Mouse (Mus musculus) kidney, postnatal 10 days (tissue): ENCODE data around the gene Olfr1336.
A peak's percentile ranks its signal among the peaks of the same experiment; 100 is the strongest.

Source experiments
- DNase-seq: peaks from one replicate; pipeline ENCODE4 v3.0.0; 2021; ENCODE audit warnings: mixed read lengths

Gene Olfr1336

DNA sequence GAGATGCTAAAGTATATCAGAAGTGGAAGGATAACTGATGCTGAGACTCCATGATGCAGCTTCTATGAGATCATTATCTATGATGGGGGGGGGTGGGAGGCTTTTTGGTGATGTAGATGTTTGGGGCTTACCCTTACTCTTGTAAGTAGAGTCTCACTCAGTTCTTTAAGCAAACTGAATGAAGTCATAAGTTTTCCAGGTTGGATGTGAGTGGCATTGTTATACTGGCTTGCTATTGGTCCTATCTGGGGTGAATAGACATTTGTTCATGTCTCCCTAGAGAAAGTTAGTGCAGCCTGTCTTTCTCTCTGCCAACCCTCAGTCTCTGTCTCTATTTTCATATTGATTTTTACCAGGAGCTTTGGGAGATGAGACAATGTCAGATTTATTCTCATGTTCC, at the start of gene Olfr1336:
TSS of gene Olfr1336 (plus strand) at position 301 of the 400 bp plus-strand sequence.
- no peak for DNase-seq

DNA sequence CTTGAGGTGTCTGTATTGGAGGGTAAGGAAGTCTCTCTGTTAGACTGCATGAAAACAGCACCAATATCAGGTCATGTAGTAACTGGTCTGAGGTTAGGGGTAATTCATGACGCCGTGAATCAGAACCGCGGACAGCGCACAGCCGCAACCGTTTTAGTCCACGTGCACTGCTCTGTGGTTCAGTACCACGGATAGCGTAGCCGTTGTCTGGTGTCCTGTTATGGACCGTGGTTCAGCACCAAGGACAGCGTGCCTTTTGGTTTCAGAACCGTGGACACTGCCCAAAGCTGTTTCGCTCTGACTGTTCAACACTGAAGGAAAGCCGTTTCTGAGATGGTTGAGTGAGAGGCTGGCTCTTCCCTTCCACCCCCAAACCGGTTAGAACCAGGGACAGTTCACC, 45.9 kb upstream of the Olfr1336 start, which contains the start of gene Gm20715:
TSS of gene Gm20715 (plus strand) at position 235 of the 400 bp plus-strand sequence.
- DNase-seq: peak; percentile 99

DNA sequence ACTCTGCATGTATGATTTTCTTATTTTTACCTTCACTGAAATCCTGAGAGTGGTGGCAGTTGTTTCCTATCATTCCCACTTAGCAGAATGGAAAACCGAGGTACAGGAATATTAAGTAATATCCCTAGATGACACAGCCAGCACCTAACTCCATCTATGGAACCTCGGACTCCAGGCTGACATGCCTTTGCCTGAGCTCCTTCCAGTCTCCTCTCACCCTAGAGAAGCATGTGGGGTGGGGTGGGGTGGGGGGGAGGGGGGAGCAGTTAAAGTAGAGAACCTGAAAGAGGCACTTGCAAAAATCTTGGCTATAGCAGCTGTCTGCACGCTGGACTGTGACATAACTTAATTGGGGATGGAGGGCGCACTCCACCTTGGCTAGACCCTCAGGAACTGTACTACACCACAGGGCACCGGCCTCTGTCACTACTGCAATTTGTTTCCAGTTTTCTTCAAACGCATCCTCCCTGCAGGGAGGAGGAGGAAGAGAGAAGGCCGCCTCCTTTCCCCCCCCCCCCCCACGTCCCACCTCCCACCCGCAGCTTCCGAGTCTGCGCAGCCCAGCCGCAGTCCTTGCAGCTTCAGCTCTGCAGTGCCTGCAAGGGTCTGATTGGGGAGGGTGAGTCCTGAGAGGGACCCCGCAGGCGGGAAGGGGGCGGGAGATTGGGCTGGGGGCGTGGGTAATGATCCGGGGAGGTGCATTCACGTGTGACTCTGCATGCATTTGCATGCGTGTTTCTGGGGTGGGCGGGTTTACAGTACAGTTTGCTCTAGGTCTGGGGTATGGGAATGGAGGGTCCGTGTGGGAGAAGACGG, 41.1 kb upstream of the Olfr1336 start:
- no peak for DNase-seq

DNA sequence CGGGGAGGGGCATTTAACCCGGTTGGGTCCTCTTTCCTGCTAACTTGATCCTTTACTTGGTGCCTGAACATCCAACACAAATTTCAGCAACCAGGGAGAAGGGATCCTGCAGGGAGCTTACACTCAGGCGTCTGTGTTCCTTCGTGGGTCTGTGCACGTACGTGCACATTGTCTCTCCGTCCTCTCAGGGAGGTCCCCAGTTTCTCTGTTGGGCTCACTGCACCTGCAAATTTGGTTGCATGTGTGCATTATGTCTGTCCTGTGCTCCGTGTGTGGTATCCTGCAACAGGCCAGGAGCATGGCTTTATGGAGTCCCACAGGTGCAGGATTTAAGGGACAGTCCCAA, 40.6 kb upstream of the Olfr1336 start:
- no peak for DNase-seq

DNA sequence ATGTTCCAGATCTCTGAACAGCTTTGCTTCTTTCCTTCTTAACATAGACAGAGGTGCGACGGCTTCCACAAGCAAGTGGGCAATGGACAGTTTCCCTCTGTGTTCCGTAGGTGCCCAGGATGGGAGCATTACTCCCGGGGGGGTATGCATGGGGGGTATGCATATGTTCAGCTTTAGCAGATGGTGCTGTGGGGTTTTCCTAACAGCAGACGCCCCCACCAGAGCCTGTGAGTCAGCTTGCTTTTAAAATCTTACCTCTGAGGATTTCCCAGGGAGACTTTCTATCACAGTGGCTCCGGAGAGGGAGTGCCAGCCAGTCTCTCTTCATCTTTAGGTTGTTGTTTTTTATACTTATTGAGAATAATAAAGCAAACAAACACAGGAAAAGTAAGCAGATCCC, 36.1 kb upstream of the Olfr1336 start:
- DNase-seq: no peak

DNA sequence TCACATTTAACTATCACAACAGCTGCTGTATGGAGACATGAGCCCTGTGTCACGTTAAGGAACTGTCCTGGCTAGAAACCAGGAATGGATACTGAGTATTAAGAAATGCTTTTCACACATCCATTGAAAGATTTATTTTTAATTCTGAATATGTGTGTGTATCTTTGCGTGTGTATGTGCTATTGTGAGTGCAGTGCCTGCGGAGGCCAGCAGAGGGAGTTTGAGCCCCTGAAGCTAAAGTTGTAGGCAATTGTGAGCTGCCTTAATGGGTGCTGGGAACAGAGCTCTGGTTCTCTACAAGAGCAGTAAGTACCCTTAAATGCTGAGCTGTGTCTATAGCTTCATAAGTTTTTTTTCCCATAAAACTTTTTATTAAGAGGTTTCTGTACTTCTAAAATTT, 26.6 kb upstream of the Olfr1336 start:
- DNase-seq: no peak

DNA sequence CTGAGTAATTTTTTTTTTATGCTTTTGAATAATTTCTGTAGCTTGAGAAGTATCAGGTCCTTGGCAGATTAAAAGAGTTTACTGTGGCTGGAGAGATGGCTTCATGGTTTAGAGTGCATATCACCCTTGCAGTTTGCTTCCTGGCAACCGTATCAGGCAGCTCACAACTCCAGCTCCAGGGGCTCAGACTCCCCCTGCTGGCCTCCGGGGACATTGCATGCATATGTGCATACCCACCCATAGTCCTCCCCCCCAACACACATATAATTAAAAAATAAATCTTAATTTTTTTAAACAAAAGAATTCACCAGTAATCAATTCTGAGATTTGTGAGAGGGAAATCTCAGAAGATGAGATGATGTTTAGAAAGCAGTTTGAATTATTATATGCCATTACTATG, 25.6 kb upstream of the Olfr1336 start:
- peak; percentile 48 for DNase-seq

DNA sequence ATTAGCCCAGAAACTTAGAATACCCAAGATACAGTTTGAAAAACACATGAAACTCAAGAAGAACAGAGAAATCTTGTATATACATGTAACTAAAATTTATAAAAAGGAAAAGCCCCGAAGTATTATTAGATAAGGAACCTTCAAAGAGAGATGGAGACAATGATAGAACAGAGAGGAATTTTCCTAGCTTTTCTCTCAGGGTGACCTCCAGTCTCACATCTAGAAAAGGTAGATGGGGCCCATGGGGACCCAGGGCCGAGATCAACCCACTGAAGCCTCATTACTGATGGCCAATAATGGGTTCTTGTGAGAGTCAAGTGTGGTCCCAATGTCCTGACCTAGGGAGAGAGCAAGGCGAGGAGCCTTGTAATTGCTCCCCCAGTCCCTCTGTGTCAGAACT, 17.6 kb upstream of the Olfr1336 start, which contains the start of gene Olfr1344:
TSS of gene Olfr1344 (plus strand) at position 301 of the 400 bp plus-strand sequence.
- no peak for DNase-seq

DNA sequence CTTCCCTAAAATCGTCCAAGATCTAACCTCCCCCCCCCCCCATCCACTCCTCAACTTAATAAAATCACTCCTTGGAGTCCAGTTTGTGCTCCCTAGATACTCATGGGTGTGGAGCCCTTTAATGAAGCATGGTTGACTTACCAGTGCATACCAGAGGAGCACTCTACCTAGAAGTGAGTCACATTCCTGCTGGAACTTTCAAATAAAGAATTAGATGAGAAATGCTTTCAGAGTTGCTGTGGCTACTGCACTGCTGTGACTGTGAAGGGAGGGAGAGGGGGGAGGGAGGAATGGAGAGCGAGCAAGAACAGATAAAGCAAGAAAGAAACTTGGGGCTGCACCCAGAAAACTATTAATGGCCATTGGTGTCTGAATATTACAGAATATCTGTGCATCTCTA, 14.8 kb upstream of the Olfr1336 start:
- no peak for DNase-seq

DNA sequence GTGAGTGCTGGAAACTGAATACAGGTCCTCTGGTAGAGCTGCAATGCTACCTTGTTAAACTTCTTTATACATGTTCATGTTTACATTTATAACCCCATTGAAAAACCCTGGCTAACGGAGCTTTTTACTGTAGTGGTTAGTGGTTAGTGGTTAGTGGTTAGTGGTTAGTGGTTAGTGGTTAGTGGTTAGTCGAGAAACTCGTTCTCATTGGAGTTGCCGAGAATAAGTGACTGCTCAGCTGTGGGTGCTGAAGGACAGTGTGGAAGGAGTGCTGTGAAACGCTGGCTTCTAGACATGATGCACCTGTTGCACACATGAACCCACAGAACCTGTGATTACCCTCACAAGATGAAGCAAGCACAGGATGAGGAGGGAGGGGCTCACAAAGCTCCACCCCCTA, 8.2 kb upstream of the Olfr1336 start:
- no peak for DNase-seq

DNA sequence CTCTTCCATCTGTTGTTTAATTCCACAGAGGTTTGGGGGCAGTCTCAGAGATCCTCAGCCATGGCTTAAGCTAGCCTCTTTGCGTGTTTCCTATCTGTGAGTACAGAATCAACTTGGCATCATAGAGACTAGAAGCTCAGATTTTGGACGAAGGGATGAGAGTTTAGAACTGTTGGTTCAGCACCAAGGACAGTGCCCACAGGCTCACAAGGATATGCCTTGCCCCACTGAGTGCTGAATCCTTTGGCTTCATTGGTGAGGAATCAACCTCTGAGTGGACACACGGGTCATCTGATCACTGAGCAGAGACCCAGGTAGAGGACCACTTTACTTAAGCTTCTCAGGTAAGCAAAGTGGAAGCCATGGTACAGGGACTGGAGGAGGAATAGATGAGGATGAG, 431 bp downstream of the Olfr1336 start:
- peak; percentile 10 for DNase-seq

DNA sequence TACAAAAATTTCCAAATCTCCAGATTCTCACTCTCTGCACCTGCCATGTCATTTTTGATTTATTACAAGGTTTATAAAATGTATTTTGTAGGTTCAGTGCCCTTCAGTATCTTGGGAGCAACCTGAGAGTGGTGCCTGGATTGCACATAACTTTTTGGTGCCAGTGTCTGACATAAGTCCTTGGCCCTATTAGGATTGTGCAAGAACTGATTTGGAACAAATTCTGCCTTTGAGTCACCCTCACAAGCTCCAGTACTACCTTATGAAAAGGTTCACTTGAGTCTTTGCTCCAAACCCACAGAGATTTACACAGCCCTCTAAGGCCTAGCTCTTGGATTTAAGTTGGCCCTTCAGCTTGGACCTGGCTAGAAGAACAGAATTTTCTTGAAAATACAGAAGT, 11.0 kb downstream of the Olfr1336 start, which contains the start of gene Olfr1346:
TSS of gene Olfr1346 (plus strand) at position 151 of the 400 bp plus-strand sequence.
- DNase-seq: no peak

DNA sequence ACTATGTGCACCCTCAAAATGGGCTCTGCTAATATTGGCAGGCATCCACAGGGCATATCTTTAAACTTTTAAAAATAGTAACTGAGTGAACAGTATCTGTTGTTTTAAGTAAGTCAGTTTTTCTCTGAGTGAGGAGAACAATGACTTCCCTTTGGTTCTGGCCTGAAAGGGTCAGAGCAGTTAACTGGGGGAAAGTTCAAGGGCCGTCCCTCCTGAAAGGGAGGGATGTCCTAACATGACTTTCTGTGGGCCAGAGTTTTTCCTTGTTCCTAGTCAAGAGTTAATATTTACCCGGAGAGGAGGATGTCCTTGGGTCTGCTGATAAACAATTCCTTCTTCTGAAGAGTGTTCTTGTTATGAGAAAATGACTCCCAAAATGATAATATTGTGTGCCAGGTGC, 21.7 kb downstream of the Olfr1336 start:
- DNase-seq: peak; percentile 6

DNA sequence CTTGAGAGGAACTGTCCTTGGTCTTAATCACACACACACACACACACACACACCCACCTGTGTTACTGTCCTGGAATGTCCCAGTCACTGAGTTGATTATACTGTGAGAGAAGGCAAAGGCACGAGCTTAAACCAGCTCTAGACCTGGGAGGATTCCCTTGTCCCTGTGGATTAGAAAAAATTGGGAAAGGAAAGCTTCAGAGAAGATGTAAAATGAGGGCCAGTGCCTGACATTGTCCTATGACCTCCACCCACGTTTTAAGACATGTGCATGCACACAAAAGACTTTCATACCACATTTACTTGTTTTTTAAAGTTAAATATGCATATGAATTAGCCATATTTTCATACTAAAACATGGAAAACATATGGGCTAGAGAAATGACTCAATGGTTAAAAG, 30.9 kb downstream of the Olfr1336 start, which contains the start of gene Olfr5:
TSS of gene Olfr5 (minus strand) at position 101 of the 400 bp plus-strand sequence.
- no peak for DNase-seq

DNA sequence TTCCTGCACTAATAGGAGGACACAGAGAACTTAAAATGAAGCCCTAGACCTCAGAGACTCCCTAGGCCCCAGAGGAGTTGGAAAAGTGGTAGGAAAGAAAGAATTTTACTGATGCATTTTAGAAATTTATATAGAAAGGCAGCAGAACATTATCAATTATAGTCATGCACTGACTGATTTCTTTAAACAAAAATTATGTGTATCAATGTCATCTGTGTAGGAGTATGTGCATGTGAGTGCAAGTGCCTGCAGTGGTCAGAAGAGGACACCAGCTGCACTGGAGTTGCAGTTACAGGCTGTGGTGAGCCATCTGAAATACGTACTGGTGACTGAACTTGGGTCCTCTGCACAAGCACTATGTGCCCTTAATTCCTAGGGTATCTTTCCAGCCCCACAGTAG, 43.7 kb downstream of the Olfr1336 start, which contains the start of gene Olfr1347:
TSS of gene Olfr1347 (minus strand) at position 101 of the 400 bp plus-strand sequence.
- no peak for DNase-seq

DNA sequence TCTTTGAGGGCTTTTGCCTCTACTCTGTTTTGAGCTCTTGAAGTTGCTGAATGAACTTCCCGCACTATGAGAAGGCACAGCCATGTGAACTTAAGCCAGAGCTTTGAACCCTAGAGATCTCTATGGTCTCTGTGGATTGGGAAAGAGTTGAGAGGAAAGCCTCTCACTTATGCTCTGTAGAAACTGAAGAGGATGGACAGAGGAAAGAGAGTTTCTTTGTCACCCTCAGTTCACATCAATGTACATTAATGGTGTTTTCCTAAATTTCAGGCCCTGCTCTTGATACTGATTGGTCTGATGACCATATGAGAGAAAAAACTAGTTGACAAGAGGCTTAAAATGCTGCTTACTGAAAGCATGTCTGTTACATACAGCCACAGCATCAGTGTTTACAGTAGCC, 52.7 kb downstream of the Olfr1336 start, which contains the start of gene Olfr1348:
TSS of gene Olfr1348 (minus strand) at position 101 of the 400 bp plus-strand sequence.
- DNase-seq: no peak
